Mouse (Mus musculus): ENCODE measurements at regions not wholly inside any gene's neighbourhood (a gene's known extent, or its start where the extent isn't known, plus 50 kb on each side); places are given as distances from the start of the nearest gene placed in this dataset.

DNA sequence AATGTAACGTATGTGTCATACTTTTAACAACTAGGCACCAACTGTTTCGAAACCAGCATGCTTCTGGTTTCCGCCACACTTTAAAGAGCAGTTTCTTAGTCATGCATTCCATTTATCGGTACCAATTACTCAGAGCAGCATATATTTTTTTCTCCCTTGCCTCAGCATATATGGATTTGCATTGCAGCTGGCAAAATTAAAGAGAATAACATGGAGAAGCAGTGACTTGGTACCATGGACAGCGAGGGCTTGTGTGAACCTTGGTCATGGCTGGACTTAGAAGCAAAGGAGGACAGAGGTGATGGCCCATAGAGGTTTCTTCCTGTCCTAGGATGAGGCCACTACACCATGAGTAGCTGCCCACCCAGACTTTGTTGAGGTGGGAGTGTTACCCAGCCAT lies 72.2 kb upstream of the Nxpe4 start:
- TF ChIP-seq CTCF (IDR thresholded peaks at IDR 0.05; ENCODE audit: control insufficient read depth, insufficient read depth, low read length) (no peak), POLR2A (IDR thresholded peaks at IDR 0.05; ENCODE audit: borderline replicate concordance, control insufficient read depth, low read depth, low read length) (no peak)
- Histone ChIP-seq H3K4me1 (ENCODE audit: control insufficient read depth, insufficient read depth, low read length) (no peaks in the 10 kb centered on the region), H3K4me3 (replicated peaks; ENCODE audit: control insufficient read depth, low read depth, low read length) (no peak overlapping the region), H3K27ac (ENCODE audit: control insufficient read depth, insufficient read depth, low read depth, low read length, poor library complexity) (no peak overlapping the region)
- 85% methylated on average over 5 of the region's 5 CpGs for WGBS

DNA sequence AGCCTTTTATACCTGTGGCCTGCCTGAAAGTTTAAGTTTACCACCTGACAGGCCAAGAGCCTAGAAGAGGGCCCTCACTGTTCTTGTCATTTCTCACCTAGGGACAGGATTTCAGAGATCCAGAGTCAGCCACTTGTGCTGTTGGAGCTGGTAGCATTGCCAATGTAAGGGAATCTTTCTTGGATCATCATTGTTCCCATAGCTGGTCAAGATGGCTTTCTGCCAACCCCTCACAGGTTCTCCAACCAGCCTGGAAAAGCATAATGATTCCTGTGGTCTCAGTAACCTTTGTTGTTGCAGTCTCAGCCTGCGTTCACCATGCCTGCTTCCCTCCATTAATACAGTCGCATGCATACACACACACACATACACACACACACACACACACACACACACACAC lies 67.1 kb upstream of the Nxpe4 start:
- Histone ChIP-seq H3K4me3 (replicated peaks; ENCODE audit: control insufficient read depth, low read depth, low read length) (no peak overlapping the region), H3K4me1 (ENCODE audit: control insufficient read depth, insufficient read depth, low read length) (no peaks in the 10 kb centered on the region), H3K27ac (ENCODE audit: control insufficient read depth, insufficient read depth, low read depth, low read length, poor library complexity) (no peak overlapping the region)
- TF ChIP-seq POLR2A (IDR thresholded peaks at IDR 0.05; ENCODE audit: borderline replicate concordance, control insufficient read depth, low read depth, low read length) (no peak), CTCF (IDR thresholded peaks at IDR 0.05; ENCODE audit: control insufficient read depth, insufficient read depth, low read length) (no peak)
- 83% methylated on average over 2 of the region's 2 CpGs for WGBS

DNA sequence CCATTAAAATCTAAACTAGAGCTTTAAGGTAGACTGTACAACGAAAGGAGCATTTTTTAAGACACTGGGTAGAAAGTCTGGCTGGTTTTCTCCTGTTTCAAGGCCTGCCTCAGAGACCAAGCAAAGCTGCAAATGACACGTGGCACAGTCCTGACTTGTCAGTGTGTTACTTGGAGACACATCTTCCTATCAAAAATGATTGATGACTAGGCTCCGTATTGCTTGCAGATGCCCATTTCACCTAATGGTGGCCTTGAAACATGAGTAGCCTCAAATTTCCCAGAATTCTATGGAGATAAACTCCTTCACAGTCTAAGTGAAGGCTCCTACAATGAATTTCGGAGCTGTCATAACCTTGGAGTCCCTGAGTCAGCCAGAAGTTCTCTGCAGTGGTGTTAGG lies 62.0 kb upstream of the Nxpe4 start:
- Histone ChIP-seq H3K4me3 (replicated peaks; ENCODE audit: control insufficient read depth, low read depth, low read length) (no peak overlapping the region), H3K27ac (ENCODE audit: control insufficient read depth, insufficient read depth, low read depth, low read length, poor library complexity) (no peak overlapping the region), H3K4me1 (ENCODE audit: control insufficient read depth, insufficient read depth, low read length) (no peaks in the 10 kb centered on the region)
- WGBS = 61% methylated on average over 4 of the region's 4 CpGs
- TF ChIP-seq CTCF (IDR thresholded peaks at IDR 0.05; ENCODE audit: control insufficient read depth, insufficient read depth, low read length) (no peak), POLR2A (IDR thresholded peaks at IDR 0.05; ENCODE audit: borderline replicate concordance, control insufficient read depth, low read depth, low read length) (no peak)

GRCm38 (mm10) chr9:48106441-48107167 lies 55.2 kb upstream of the Nxpe4 start:
- TF ChIP-seq CTCF (IDR thresholded peaks at IDR 0.05; ENCODE audit: control insufficient read depth, insufficient read depth, low read length) (no peak), POLR2A (IDR thresholded peaks at IDR 0.05; ENCODE audit: borderline replicate concordance, control insufficient read depth, low read depth, low read length) (no peak)
- H3K27ac ChIP-seq (ENCODE audit: control insufficient read depth, insufficient read depth, low read depth, low read length, poor library complexity) = no peak overlapping the region
- no peaks in the 10 kb centered on the region for H3K4me1 ChIP-seq (ENCODE audit: control insufficient read depth, insufficient read depth, low read length)
- WGBS = 59% methylated on average over 2 of the region's 2 CpGs
- H3K4me3 ChIP-seq (replicated peaks; ENCODE audit: control insufficient read depth, low read depth, low read length) = no peak overlapping the region

GRCm38 (mm10) chr9:48108994-48109619 lies 52.7 kb upstream of the Nxpe4 start:
- WGBS = 59% methylated on average over 7 of the region's 7 CpGs
- TF ChIP-seq POLR2A (IDR thresholded peaks at IDR 0.05; ENCODE audit: borderline replicate concordance, control insufficient read depth, low read depth, low read length) (no peak), CTCF (IDR thresholded peaks at IDR 0.05; ENCODE audit: control insufficient read depth, insufficient read depth, low read length) (no peak)
- H3K4me3 ChIP-seq (replicated peaks; ENCODE audit: control insufficient read depth, low read depth, low read length) = no peak overlapping the region
- no peak overlapping the region for H3K27ac ChIP-seq (ENCODE audit: control insufficient read depth, insufficient read depth, low read depth, low read length, poor library complexity)
- no peaks in the 10 kb centered on the region for H3K4me1 ChIP-seq (ENCODE audit: control insufficient read depth, insufficient read depth, low read length)

GRCm38 (mm10) chr9:48111316-48111890 lies 50.4 kb upstream of the Nxpe4 start:
- Histone ChIP-seq H3K27ac (ENCODE audit: control insufficient read depth, insufficient read depth, low read depth, low read length, poor library complexity) (no peak overlapping the region), H3K4me3 (replicated peaks; ENCODE audit: control insufficient read depth, low read depth, low read length) (no peak overlapping the region), H3K4me1 (ENCODE audit: control insufficient read depth, insufficient read depth, low read length) (no peaks in the 10 kb centered on the region)
- TF ChIP-seq POLR2A (IDR thresholded peaks at IDR 0.05; ENCODE audit: borderline replicate concordance, control insufficient read depth, low read depth, low read length) (no peak), CTCF (IDR thresholded peaks at IDR 0.05; ENCODE audit: control insufficient read depth, insufficient read depth, low read length) (no peak)
- 67% methylated on average over 8 of the region's 8 CpGs for WGBS
